In the genomic region with DNA sequence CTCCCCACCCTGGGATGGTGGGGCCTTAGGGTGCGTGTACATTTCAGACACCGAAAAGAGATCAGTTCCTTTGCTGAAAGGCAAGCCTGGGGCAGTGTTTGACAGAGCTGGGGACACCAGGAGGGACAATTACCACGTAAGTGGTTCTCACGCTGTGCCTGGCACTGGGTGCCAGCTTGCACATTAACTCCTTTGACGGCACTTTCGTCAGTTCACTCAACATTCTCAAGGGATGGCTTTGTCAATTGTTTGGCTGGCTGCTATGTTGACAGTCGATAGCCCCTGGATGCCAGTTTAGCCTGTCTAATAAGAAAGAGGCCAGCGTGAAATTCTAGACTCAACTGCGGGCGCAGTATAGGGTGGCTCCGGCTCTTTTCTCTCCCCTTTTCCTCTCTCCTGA, we compare ENCODE assay signal across 16 mouse cellular contexts.
DNase-seq lines count a peak whose midpoint lies in the region; ATAC-seq and TF ChIP-seq lines count a peak whose summit lies in the region.
"Had no signal": no experiment of that assay in that cellular context is flagged by ENCODE, and none has a peak within 500 bp of the region (broad histone marks: within the 10 kb centered on the region; RNA-seq: fewer than 3 reads in every experiment).

No protein-coding gene starts in this region.

- no peak overlapping the region for H3K9ac ChIP-seq in hindbrain, embryonic 11.5 days (ENCODE audit: low read depth, low read length)
- no peak overlapping the region for H3K9ac ChIP-seq in hindbrain, embryonic 13.5 days
- H3K9ac ChIP-seq: limb, embryonic 13.5 days; liver, embryonic 15.5 days; neural tube, embryonic 13.5 days had no signal

- H3K27me3 ChIP-seq in hindbrain, embryonic 10.5 days (ENCODE audit: insufficient read depth, poor library complexity, severe bottlenecking) = no peaks in the 10 kb centered on the region
- no peaks in the 10 kb centered on the region; the same call in 1 of the 2 replicates for H3K27me3 ChIP-seq in hindbrain, embryonic 11.5 days (ENCODE audit: control insufficient read depth, insufficient read depth, low read length)
- H3K27me3 ChIP-seq in hindbrain, embryonic 13.5 days = peaks cover 23% of the 10 kb centered on the region
- H3K27me3 ChIP-seq: limb, embryonic 13.5 days; liver, embryonic 15.5 days; megakaryocyte, embryonic 14.5 days had no signal

- no peak overlapping the region for H3K4me2 ChIP-seq in hindbrain, embryonic 11.5 days (replicated peaks; ENCODE audit: low read depth, low read length)
- no peak overlapping the region for H3K4me2 ChIP-seq in hindbrain, embryonic 13.5 days
- H3K4me2 ChIP-seq: heart, embryonic 11.5 days; limb, embryonic 13.5 days; liver, embryonic 15.5 days; neural tube, embryonic 13.5 days had no signal

- 69% methylated on average over 11 of the region's 11 CpGs for WGBS in hindbrain, embryonic 10.5 days
- WGBS in hindbrain, embryonic 11.5 days = 77% methylated on average over 11 of the region's 11 CpGs
- WGBS in hindbrain, embryonic 13.5 days = 54% methylated on average over 11 of the region's 11 CpGs

- no peaks in the 10 kb centered on the region for H3K9me3 ChIP-seq in hindbrain, embryonic 10.5 days
- H3K9me3 ChIP-seq in hindbrain, embryonic 11.5 days (ENCODE audit: control insufficient read depth, low read length) = no peaks in the 10 kb centered on the region
- no peaks in the 10 kb centered on the region for H3K9me3 ChIP-seq in hindbrain, embryonic 13.5 days
- H3K9me3 ChIP-seq: limb, embryonic 13.5 days; liver, embryonic 15.5 days; neural tube, embryonic 13.5 days had no signal

- peaks cover 9% of the 10 kb centered on the region; the same call in 1 of the 2 replicates for H3K4me1 ChIP-seq in hindbrain, embryonic 10.5 days (replicated peaks)
- H3K4me1 ChIP-seq in hindbrain, embryonic 11.5 days (replicated peaks; ENCODE audit: control insufficient read depth, insufficient read depth, low read length) = no peaks in the 10 kb centered on the region
- H3K4me1 ChIP-seq in hindbrain, embryonic 13.5 days (replicated peaks) = peaks cover 9% of the 10 kb centered on the region
- H3K4me1 ChIP-seq: liver, embryonic 15.5 days; megakaryocyte, embryonic 14.5 days had no signal

- H3K27ac ChIP-seq in hindbrain, embryonic 10.5 days = peak overlapping the region; percentile 40; the same call in 1 of the 2 replicates
- no peak overlapping the region for H3K27ac ChIP-seq in hindbrain, embryonic 11.5 days (ENCODE audit: low read depth, low read length)
- no peak overlapping the region for H3K27ac ChIP-seq in hindbrain, embryonic 13.5 days
- no peak overlapping the region for H3K27ac ChIP-seq in layer of hippocampus, adult 2 months
- H3K27ac ChIP-seq: limb, embryonic 13.5 days; liver, embryonic 15.5 days; neural tube, embryonic 13.5 days had no signal

- no peaks in the 10 kb centered on the region for H3K36me3 ChIP-seq in hindbrain, embryonic 10.5 days
- H3K36me3 ChIP-seq in hindbrain, embryonic 11.5 days (ENCODE audit: control insufficient read depth, insufficient read depth, low read length) = no peaks in the 10 kb centered on the region
- no peaks in the 10 kb centered on the region for H3K36me3 ChIP-seq in hindbrain, embryonic 13.5 days
- H3K36me3 ChIP-seq: limb, embryonic 13.5 days; liver, embryonic 15.5 days; neural tube, embryonic 13.5 days had no signal

- H3K4me3 ChIP-seq in hindbrain, embryonic 10.5 days = no peak overlapping the region
- no peak overlapping the region for H3K4me3 ChIP-seq in hindbrain, embryonic 11.5 days (ENCODE audit: low read depth, low read length)
- H3K4me3 ChIP-seq in hindbrain, embryonic 13.5 days = no peak overlapping the region
- H3K4me3 ChIP-seq in layer of hippocampus, adult 2 months = no peak overlapping the region
- H3K4me3 ChIP-seq: limb, embryonic 13.5 days; liver, embryonic 15.5 days; megakaryocyte, embryonic 14.5 days; neural tube, embryonic 13.5 days had no signal

- no peak for TF ChIP-seq POLR2A in brain, embryonic 14.5 days (IDR thresholded peaks at IDR 0.05; ENCODE audit: borderline replicate concordance, extremely low read depth, insufficient read depth, insufficient read length, poor library complexity, severe bottlenecking)

- no peak for TF ChIP-seq CTCF in brain, embryonic 14.5 days (IDR thresholded peaks at IDR 0.05; ENCODE audit: borderline replicate concordance, extremely low read depth, insufficient read depth, insufficient read length)
- no peak for TF ChIP-seq CTCF in layer of hippocampus, adult 2 months (conservative IDR thresholded peaks at IDR 0.05)

- ATAC-seq in hindbrain, embryonic 11.5 days (ENCODE audit: low FRiP score) = no peak
- peak; percentile 39; the same call in 1 of the 2 replicates for ATAC-seq in hindbrain, embryonic 13.5 days (ENCODE audit: low FRiP score)
- ATAC-seq: intestine, embryonic 16.5 days; lung, postnatal 0 days had no signal

- no peak for DNase-seq in hindbrain, embryonic 10.5 days (ENCODE audit: low spot score)
- no peak for DNase-seq in hindbrain, embryonic 11.5 days (ENCODE audit: low spot score)
- peak; percentile 36 for DNase-seq in Muller cell, postnatal 12 days (ENCODE audit: inconsistent ontology term)
- peak; percentile 48 for DNase-seq in brain, embryonic 14.5 days (ENCODE audit: low read depth)
- no peak for DNase-seq in layer of hippocampus, adult 2 months (ENCODE audit: low spot score in 2 of 2)
- DNase-seq in cerebellum, adult 11 months = no peak
- DNase-seq: kidney, postnatal 14 days; thymus, postnatal 36 days had no signal

Comparison
In these comparisons a context has a peak if more than half of its experiments do, and no peak if none do; other contexts are left out.
1. DNase-seq: peak in Muller cell, postnatal 12 days (single experiment) and brain, embryonic 14.5 days (single experiment); none in hindbrain, embryonic 10.5 days (single experiment), hindbrain, embryonic 11.5 days (single experiment), layer of hippocampus, adult 2 months (0 of 2) and cerebellum, adult 11 months (single experiment).